Mouse (Mus musculus): ENCODE measurements at regions not wholly inside any gene's neighbourhood (a gene's known extent, or its start where the extent isn't known, plus 50 kb on each side); places are given as distances from the start of the nearest gene placed in this dataset.

DNA sequence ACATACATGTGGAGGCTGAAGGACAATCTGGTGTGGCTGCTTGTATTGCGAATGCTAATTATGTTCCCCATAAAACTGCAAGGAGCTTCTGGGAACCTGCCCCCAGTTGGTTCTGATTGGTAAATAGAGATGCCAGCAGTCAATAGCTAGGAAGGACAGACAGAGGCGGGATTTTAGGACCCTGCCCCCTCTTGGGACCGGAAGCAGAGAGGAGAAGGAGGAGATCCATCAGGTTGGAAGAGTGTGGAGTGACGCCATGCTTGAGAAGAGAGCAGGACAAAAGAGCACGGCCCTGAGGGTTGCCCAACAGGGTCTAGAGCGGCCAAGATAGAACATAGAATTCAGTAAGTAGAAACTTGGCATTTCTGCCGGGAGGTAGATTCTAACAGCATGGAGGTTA is 50.4 kb upstream of the Zfp64 start:
- TF ChIP-seq CTCF (IDR thresholded peaks at IDR 0.05 in 2 of 3, conservative IDR thresholded peaks at IDR 0.05 in 1 of 3; ENCODE audit: control insufficient read depth in 1 of 3, insufficient read depth in 1 of 3, low read depth in 2 of 3, low read length in 3 of 3, poor library complexity in 1 of 3, severe bottlenecking in 1 of 3) (no peak), E2F4 (IDR thresholded peaks at IDR 0.05; ENCODE audit: borderline replicate concordance, low read depth, low read length) (no peak), ZNF384 (IDR thresholded peaks at IDR 0.05; ENCODE audit: low read depth, low read length) (no peak), POLR2A (IDR thresholded peaks at IDR 0.05; ENCODE audit: control insufficient read depth in 1 of 2, insufficient read depth in 1 of 2, low read depth in 1 of 2, low read length in 2 of 2, poor library complexity in 1 of 2) (no peak), RAD21 (IDR thresholded peaks at IDR 0.05; ENCODE audit: low read depth, low read length) (no peak), MYC (IDR thresholded peaks at IDR 0.05; ENCODE audit: low read depth, low read length) (no peak), MAZ (IDR thresholded peaks at IDR 0.05; ENCODE audit: low read depth, low read length) (no peak), EP300 (IDR thresholded peaks at IDR 0.05; ENCODE audit: low read depth in 1 of 2, low read length in 2 of 2) (no peak), BHLHE40 (IDR thresholded peaks at IDR 0.05; ENCODE audit: borderline replicate concordance, low read depth, low read length) (no peak), GATA1 (IDR thresholded peaks at IDR 0.05; ENCODE audit: low read depth, low read length) (no peak)

All from MEL (cell line).